Mouse (Mus musculus) midbrain, embryonic 16.5 days (tissue): ENCODE measurements around the gene Spink8. TPM values are rescaled to one million over a fixed set of nuclear protein-coding genes. Genes with fewer than 3 reads are reported as not detected.
"Not testable (repeated sequence)": the region's sequence is repeated elsewhere in the genome, so short reads cannot be mapped to it uniquely, and the experiment has no call there.

Source experiments
- ATAC-seq: fragments of 200-750 bp; cut with Nextera tagmentation; 2 replicates; pipeline ENCODE4 v1.8.0; 2017; ENCODE audit warnings: moderate TSS enrichment
- H3K27ac ChIP-seq: fragments of 300-500 bp; sonication (generic); 2 replicates; pipeline ENCODE4 v1.5.1; 2014; ENCODE audit warnings: mild to moderate bottlenecking, low read length, mixed read lengths
- H3K27me3 ChIP-seq: fragments of 300-500 bp; sonication (generic); 2 replicates; pipeline ENCODE4 v1.6.1; 2014; ENCODE audit warnings: low read depth, low read length, mixed read lengths; ENCODE audit not compliant: control insufficient read depth, insufficient read depth
- H3K36me3 ChIP-seq: fragments of 300-500 bp; sonication (generic); 2 replicates; pipeline ENCODE4 v1.6.1; 2014; ENCODE audit warnings: mild to moderate bottlenecking, low read length, moderate library complexity, mixed read lengths; ENCODE audit not compliant: control insufficient read depth, insufficient read depth
- H3K4me1 ChIP-seq: fragments of 300-500 bp; sonication (generic); 2 replicates; pipeline ENCODE4 v1.6.1; 2014; ENCODE audit warnings: mild to moderate bottlenecking, low read length, mixed read lengths; ENCODE audit not compliant: control insufficient read depth, insufficient read depth
- H3K4me2 ChIP-seq: fragments of 300-500 bp; sonication (generic); 2 replicates; pipeline ENCODE4 v1.6.1; 2014; ENCODE audit warnings: mild to moderate bottlenecking, low read length, mixed read lengths
- H3K4me3 ChIP-seq: fragments of 300-500 bp; sonication (generic); 2 replicates; pipeline ENCODE4 v1.5.1; 2014; ENCODE audit warnings: low read depth, mild to moderate bottlenecking, low read length, moderate library complexity, mixed read lengths
- H3K9ac ChIP-seq: fragments of 300-500 bp; sonication (generic); 2 replicates; pipeline ENCODE4 v1.6.1; 2014; ENCODE audit warnings: low read depth, low read length, mixed read lengths
- H3K9me3 ChIP-seq: fragments of 300-500 bp; sonication (generic); replicated peaks from 2 replicates; pipeline ENCODE4 v1.6.1; 2014; ENCODE audit warnings: mild to moderate bottlenecking, low read length, mixed read lengths; ENCODE audit not compliant: control insufficient read depth, poor library complexity, severe bottlenecking
- WGBS: fragments of 180-500 bp; shearing (Covaris S2); extraction: QIAGEN DNeasy Blood & Tissue Kit; methylation state at CpG from one replicate; pipeline ENCODE4 v1.1.7; 2014; 5-methylcytosine and 5-hydroxymethylcytosine counted together
- polyA plus RNA-seq: library from polyadenylated mRNA; unstranded; fragments of >200 nt; fragmentation: Nextera tagmentation; extraction: Ambion mirVana; gene quantifications from 2 replicates; pipeline ENCODE4 v1.2.1, GENCODE M21; 2015

Spink8 gene
- 0.31 TPM in 1 of 2 replicates, not detected in the other for polyA plus RNA-seq

DNA sequence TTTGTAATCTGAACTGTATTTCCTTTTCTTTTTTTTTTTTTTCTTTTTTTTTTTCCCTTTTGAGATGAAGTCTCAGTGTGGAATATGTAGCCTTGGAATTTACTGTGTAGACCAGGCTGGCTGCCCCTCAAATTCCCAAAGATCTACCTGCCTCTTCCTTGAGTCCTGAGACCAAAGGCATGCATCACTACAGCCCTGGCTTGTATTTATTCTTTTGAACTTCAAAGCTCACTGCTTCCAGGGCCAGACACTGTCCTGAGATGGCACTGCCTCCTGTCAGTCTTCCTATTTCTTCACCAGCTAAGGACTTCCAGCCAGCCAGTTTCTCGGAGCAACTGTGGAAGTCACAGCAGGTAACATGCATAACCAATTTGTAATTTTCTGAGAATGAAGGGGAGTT, at the start of gene Spink8:
Gene Spink8, plus strand, starts transcription at position 301 of the 400 bp plus-strand sequence.
- Histone ChIP-seq H3K4me1 (peaks cover 3% of the 10 kb centered on the region; the same call in 1 of the 2 replicates), H3K4me3 (no peak within 1 kb of the TSS), H3K27ac (no peak within 1 kb of the TSS), H3K36me3 (no peaks in the 10 kb centered on the region), H3K27me3 (no peaks in the 10 kb centered on the region), H3K9me3 (no peaks in the 10 kb centered on the region), H3K9ac (no peak within 1 kb of the TSS), H3K4me2 (no peak within 1 kb of the TSS)
- no peak for ATAC-seq
- 65% methylated on average over 1 of the region's 1 CpGs for WGBS

DNA sequence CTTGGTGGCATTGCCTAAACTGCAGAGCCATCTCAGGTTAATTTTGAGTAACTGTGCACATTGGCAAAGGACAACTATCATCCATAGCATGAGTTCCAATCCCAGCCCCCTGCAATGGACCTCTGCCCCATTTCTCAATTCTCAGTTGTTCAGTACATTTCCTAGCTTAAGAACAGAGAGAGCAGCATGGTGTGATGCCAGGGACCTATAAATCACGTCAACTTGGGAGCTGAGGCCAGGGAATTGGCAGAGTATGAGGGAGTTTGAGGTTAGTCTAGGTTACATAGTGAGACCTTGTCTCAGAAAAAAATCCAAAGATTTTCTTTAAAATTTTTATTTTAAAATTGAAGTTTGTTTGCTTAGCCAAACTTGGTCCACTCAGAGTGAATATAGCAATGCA, 45.2 kb upstream of the Spink8 start:
- not testable (repeated sequence) for H3K27me3 ChIP-seq, H3K36me3 ChIP-seq, H3K4me2 ChIP-seq, H3K4me3 ChIP-seq, H3K27ac ChIP-seq, H3K9ac ChIP-seq, H3K4me1 ChIP-seq, ATAC-seq, H3K9me3 ChIP-seq
- 74% methylated on average over 1 of the region's 1 CpGs for WGBS

DNA sequence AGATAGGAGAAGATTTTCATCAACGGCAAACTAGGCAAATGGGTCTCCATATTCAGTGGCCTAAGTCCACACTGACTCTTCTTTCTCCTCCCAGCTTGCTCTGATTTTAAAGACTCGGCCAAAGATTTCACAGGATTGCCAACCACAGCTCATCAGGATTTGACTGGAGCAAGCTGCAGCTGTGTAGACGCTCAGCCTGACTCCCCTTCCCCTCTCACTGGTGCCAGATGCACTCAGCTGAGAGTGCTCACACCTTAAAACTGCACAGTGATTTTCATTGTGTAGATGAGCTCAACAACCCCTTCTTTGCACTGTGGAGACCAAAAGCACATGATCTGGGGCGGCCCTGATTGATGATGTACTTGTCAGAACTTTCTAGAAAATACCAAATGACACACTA, 21.5 kb upstream of the Spink8 start, which contains the start of gene Fbxw27:
Gene Fbxw27, minus strand, starts transcription at position 101 of the 400 bp plus-strand sequence.
- 80% methylated on average over 4 of the region's 4 CpGs for WGBS
- H3K27me3 ChIP-seq, H3K27ac ChIP-seq, H3K9me3 ChIP-seq, H3K4me3 ChIP-seq, H3K4me2 ChIP-seq, H3K4me1 ChIP-seq, ATAC-seq, H3K36me3 ChIP-seq, H3K9ac ChIP-seq: not testable (repeated sequence)

DNA sequence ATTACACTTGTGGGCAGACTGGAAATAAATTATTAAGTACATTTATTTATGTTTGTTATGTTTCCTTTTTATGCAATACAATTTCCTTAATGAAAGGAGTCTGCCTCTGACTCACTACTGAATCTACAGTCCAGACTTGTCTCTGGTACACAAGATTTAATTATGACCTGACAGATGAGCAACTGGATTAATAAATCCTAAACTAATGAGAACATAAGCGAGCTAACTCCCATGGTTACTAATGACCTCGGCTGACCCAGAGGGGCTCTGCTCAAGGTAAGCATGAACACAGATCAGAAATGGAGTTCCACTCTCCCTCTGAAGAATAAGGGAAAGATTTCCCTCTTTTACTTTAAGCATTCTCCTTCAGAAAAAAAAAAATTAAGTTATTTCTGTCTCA, 16.9 kb upstream of the Spink8 start:
- H3K4me1 ChIP-seq: no peaks in the 10 kb centered on the region
- no peak overlapping the region for H3K9ac ChIP-seq
- H3K4me3 ChIP-seq: no peak overlapping the region
- no peaks in the 10 kb centered on the region for H3K36me3 ChIP-seq
- no peak for ATAC-seq
- WGBS: 81% methylated on average over 2 of the region's 2 CpGs
- no peaks in the 10 kb centered on the region for H3K27me3 ChIP-seq
- H3K9me3 ChIP-seq: no peaks in the 10 kb centered on the region
- H3K27ac ChIP-seq: no peak overlapping the region
- no peak overlapping the region for H3K4me2 ChIP-seq

DNA sequence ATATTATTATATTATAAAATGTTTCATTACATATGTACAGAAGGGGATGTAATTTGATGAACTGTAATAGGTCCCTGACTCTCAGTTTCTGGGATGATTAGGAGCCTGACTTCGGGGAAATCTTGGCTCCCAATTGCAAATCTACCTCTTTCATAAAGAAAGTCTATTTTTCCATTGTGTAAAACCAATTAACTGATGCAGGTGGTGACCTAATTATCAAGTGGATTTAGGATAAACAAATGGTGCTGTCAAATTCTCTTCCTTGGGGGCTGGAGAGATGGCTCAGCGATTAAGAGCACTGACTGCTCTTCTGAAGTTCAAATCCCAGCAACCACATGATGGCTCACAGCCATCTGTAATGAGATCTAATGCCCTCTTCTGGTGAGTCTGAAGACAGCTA, 16.3 kb upstream of the Spink8 start:
- no peak overlapping the region for H3K27ac ChIP-seq
- ATAC-seq: no peak
- no peaks in the 10 kb centered on the region for H3K4me1 ChIP-seq
- 71% methylated on average over 2 of the region's 2 CpGs for WGBS
- H3K4me2 ChIP-seq: no peak overlapping the region
- no peaks in the 10 kb centered on the region for H3K36me3 ChIP-seq
- no peaks in the 10 kb centered on the region for H3K9me3 ChIP-seq
- no peaks in the 10 kb centered on the region for H3K27me3 ChIP-seq
- H3K9ac ChIP-seq: no peak overlapping the region
- H3K4me3 ChIP-seq: no peak overlapping the region

DNA sequence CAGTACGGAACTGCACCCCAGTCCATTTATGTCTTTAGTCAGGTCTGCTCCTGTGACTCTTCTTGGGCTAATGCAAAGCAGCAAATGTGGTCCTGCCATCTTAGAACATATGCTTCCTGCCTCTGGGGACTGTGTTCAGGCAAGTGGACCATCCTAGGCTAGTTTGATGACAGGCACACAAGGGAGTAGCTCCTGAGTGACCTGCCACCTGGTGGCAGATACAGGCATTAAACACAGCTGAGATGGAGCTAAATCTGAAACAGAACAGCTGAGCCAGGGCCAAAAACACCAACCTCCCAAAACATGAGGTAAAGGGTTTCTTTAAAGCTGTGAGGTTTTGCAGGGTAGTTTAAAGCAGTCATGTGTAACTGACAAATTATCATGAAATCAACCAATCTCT, 14.0 kb upstream of the Spink8 start:
- Histone ChIP-seq H3K4me3 (no peak overlapping the region), H3K9ac (no peak overlapping the region), H3K4me1 (no peaks in the 10 kb centered on the region), H3K36me3 (no peaks in the 10 kb centered on the region), H3K27me3 (no peaks in the 10 kb centered on the region), H3K27ac (no peak overlapping the region), H3K9me3 (no peaks in the 10 kb centered on the region), H3K4me2 (no peak overlapping the region)
- ATAC-seq: no peak
- 100% methylated on average over 1 of the region's 1 CpGs for WGBS

DNA sequence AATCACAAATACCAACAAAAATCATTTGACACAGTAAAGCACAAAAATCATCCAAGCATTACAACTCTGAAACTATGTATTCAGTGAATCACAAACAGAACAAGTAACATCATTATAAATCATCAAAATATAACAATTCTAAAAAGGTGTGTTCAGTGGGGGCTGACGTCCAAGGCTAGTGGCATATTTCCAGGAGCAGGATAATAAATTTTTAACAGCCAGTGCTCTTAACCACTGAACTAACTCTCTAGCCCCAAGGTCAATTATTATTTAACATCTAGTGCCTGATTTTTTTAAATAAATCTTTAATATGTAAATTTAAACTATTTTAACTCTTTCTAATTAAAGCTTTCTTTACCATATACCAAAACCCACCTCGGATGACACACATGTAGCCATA, 6.5 kb upstream of the Spink8 start:
- not testable (repeated sequence) for H3K36me3 ChIP-seq
- WGBS: 92% methylated on average over 2 of the region's 2 CpGs

DNA sequence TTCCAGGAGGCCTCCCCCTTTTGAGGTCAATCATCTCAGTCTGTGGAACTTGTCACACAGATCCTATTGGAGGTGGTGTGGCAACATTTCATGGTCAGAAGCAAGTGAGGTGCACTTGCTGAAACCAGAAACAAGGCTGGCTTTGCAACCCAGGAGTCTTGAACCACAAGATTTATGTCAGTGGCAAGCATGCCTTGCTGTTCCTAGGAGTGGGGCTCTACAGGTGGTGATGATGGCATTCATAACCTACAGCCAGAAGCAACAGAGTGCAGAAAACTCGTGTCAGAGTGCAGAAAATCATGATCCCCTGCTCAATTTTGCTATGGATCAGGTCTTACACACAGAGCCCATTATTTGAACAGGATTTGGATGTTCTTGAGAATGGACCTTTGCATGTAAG, 5.8 kb upstream of the Spink8 start:
- Histone ChIP-seq H3K36me3 (no peaks in the 10 kb centered on the region), H3K4me1 (no peaks in the 10 kb centered on the region), H3K4me3 (no peak overlapping the region), H3K9ac (no peak overlapping the region), H3K4me2 (no peak overlapping the region), H3K27ac (no peak overlapping the region), H3K27me3 (no peaks in the 10 kb centered on the region), H3K9me3 (no peaks in the 10 kb centered on the region)
- no peak for ATAC-seq
- WGBS: 56% methylated on average over 1 of the region's 1 CpGs

More for the DNA sequence above, 6.5 kb upstream of the Spink8 start:
- not testable (repeated sequence) for H3K4me2 ChIP-seq, H3K9ac ChIP-seq, ATAC-seq, H3K4me3 ChIP-seq, H3K4me1 ChIP-seq, H3K27ac ChIP-seq, H3K27me3 ChIP-seq, H3K9me3 ChIP-seq

DNA sequence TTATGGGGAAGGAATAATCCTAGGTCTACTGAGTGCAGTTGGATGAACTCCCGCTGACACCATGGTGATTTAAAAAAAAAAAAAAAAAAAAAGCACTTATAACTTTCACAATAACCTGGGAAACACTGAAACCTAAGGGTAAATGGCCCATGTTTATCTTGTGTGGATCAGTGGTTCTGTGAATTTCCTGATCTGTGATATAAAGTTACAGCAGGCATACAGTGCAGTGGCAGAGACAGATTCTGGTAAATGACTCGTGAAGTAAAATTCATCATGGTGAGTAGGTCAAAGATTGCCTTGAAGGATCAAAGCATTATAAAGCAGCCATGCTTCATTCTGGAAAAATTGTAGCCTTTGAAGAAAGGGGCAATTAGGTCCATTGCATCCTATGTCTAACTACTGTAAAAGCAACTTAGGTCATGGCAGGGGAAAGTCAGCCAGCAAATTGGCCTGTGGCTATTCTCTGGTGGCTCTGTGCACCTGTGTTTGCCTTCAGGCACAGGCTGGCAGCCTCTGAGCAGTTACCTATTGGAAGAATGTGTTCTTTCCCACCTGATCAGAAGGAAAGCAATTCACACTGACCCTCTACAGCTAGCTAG, 5.3 kb upstream of the Spink8 start:
- ATAC-seq: no peak
- no peaks in the 10 kb centered on the region for H3K4me1 ChIP-seq
- H3K27ac ChIP-seq: no peak overlapping the region
- no peaks in the 10 kb centered on the region for H3K9me3 ChIP-seq
- no peaks in the 10 kb centered on the region for H3K36me3 ChIP-seq
- no peak overlapping the region for H3K4me2 ChIP-seq
- no peak overlapping the region for H3K9ac ChIP-seq
- H3K27me3 ChIP-seq: no peaks in the 10 kb centered on the region
- no peak overlapping the region for H3K4me3 ChIP-seq
- WGBS: 84% methylated on average over 2 of the region's 2 CpGs
